Mouse (Mus musculus) intestine, embryonic 14.5 days (tissue): Measurements from ENCODE around the gene Coq8b. TPM values are rescaled to one million over a fixed set of nuclear protein-coding genes. Genes with fewer than 3 reads are reported as not detected.

Source experiments
- ATAC-seq: fragments of 200-750 bp; cut with Nextera tagmentation; replicated peaks from 2 replicates; pipeline ENCODE4 v1.8.0; 2017; ENCODE audit warnings: low read depth, moderate number of reproducible peaks, moderate TSS enrichment, moderate library complexity; ENCODE audit not compliant: low FRiP score, low TSS enrichment
- DNase-seq: peaks from one replicate; pipeline ENCODE4 v3.0.0-alpha.2; 2018; ENCODE audit warnings: low spot score
- H3K27ac ChIP-seq: fragments of 300-500 bp; sonication (generic); 2 replicates; pipeline ENCODE4 v1.5.1; 2014; ENCODE audit warnings: low read depth, mild to moderate bottlenecking, control low read depth
- H3K27me3 ChIP-seq: fragments of 300-500 bp; sonication (generic); replicated peaks from 2 replicates; pipeline ENCODE4 v1.6.1; 2014; ENCODE audit warnings: low read length, control low read depth; ENCODE audit not compliant: control insufficient read depth, insufficient read depth
- H3K36me3 ChIP-seq: fragments of 300-500 bp; sonication (generic); 2 replicates; pipeline ENCODE4 v1.6.1; 2014; ENCODE audit warnings: low read length, control low read depth; ENCODE audit not compliant: control insufficient read depth, insufficient read depth
- H3K4me1 ChIP-seq: fragments of 300-500 bp; sonication (generic); replicated peaks from 2 replicates; pipeline ENCODE4 v1.6.1; 2014; ENCODE audit warnings: low read length, control low read depth, mixed read lengths; ENCODE audit not compliant: control insufficient read depth, insufficient read depth
- H3K4me2 ChIP-seq: fragments of 300-500 bp; sonication (generic); 2 replicates; pipeline ENCODE4 v1.6.1; 2014; ENCODE audit warnings: low read length
- H3K4me3 ChIP-seq: fragments of 300-500 bp; sonication (generic); 2 replicates; pipeline ENCODE4 v1.5.1; 2014; ENCODE audit warnings: low read depth, low read length, control low read depth, mixed read lengths
- H3K9ac ChIP-seq: fragments of 300-500 bp; sonication (generic); 2 replicates; pipeline ENCODE4 v1.6.1; 2014; ENCODE audit warnings: mild to moderate bottlenecking, low read length
- H3K9me3 ChIP-seq: fragments of 300-500 bp; sonication (generic); 2 replicates; pipeline ENCODE4 v1.6.1; 2016; ENCODE audit warnings: low read length, control low read depth; ENCODE audit not compliant: control insufficient read depth
- WGBS: fragments of 180-500 bp; shearing (Covaris S2); extraction: QIAGEN DNeasy Blood & Tissue Kit; methylation state at CpG from one replicate; pipeline ENCODE4 v1.1.7; 2014; 5-methylcytosine and 5-hydroxymethylcytosine counted together
- polyA plus RNA-seq: library from polyadenylated mRNA; unstranded; fragments of >200 nt; fragmentation: Nextera tagmentation; extraction: Ambion mirVana; gene quantifications from 2 replicates; pipeline ENCODE4 v1.2.1, GENCODE M21; 2014

The Coq8b gene
- polyA plus RNA-seq, 1 experiment from 2014 or later: 18.0 TPM

DNA sequence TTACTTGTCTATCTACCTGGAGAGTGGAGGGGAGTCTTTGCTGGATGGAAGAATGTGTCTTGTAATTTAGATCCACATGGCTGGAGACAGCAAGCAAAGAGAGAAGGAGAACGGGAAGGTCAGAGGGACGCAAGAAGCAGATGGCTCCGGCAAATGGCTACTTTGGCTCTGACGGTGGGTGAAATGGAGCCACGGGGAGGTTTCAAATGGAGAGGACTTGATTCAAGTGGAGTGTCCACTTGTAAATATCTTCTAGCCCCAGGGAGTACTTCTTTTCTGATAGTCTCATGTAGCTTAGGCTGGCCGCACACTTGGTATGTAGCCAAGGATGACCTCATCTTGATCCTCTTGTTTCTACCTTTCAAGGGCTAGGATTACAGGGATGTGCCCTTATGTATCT is 66.0 kb downstream of the Coq8b start:
- ATAC-seq (no peak), DNase-seq (no peak)
- Histone ChIP-seq H3K4me2 (no peak overlapping the region), H3K4me1 (peaks cover 4% of the 10 kb centered on the region; the same call in 1 of the 2 replicates), H3K4me3 (no peak overlapping the region), H3K9ac (no peak overlapping the region), H3K27ac (0 out of 2 replicates have a peak overlapping the region, but pooled peaks have one; percentile 6), H3K9me3 (no peaks in the 10 kb centered on the region), H3K36me3 (no peaks in the 10 kb centered on the region), H3K27me3 (no peaks in the 10 kb centered on the region)
- WGBS: 86% methylated on average over 6 of the region's 6 CpGs

DNA sequence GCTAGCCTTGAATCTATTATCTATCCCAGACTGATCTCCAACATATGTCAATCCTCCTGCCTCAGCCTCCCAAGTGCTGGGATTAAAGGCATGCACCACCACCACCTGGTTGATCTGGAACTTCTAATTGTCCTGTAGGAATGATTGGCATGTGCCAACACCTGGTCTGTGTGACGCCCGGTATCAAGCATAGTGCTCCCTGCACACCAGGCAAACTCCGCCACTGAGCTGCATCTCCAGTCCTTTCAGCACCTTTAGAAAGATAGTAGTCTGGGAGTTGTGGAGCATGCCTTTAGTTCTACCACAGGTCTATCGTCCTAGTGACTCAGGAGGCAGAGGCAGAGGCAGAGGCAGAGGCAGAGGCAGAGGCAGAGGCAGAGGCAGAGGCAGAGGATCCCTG is 67.5 kb downstream of the Coq8b start:
- DNase-seq (no peak), ATAC-seq (no peak)
- WGBS: 86% methylated on average over 4 of the region's 4 CpGs
- Histone ChIP-seq H3K27me3 (no peaks in the 10 kb centered on the region), H3K9me3 (no peaks in the 10 kb centered on the region), H3K9ac (no peak overlapping the region), H3K4me2 (no peak overlapping the region), H3K4me1 (peaks cover 4% of the 10 kb centered on the region; the same call in 1 of the 2 replicates), H3K4me3 (no peak overlapping the region), H3K27ac (no peak overlapping the region), H3K36me3 (peaks cover 8% of the 10 kb centered on the region)

DNA sequence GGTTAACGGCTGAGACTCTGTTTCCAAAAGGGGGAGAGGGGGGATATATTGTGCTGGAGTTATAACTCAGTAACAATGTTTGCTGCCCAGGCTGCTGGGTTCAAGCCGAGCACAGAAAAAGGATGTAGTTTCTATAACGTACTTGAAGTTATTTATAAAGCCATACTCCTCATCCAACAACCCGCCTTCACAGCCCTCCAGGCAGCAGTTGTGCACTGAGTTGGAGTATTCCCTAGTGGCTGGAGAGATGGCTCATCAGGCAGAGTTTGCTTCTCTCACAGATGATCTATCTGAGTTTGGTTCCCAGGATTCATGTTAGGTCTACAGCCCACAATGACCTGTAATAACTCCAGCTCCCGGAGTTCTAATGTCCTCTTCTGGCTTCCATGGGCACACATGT is 68.0 kb downstream of the Coq8b start:
- Histone ChIP-seq H3K4me2 (no peak overlapping the region), H3K4me3 (no peak overlapping the region), H3K9ac (no peak overlapping the region), H3K27ac (no peak overlapping the region), H3K4me1 (peaks cover 4% of the 10 kb centered on the region; the same call in 1 of the 2 replicates), H3K27me3 (no peaks in the 10 kb centered on the region), H3K9me3 (no peaks in the 10 kb centered on the region), H3K36me3 (peaks cover 13% of the 10 kb centered on the region)
- WGBS: 54% methylated on average over 5 of the region's 5 CpGs
- DNase-seq (no peak), ATAC-seq (no peak)

- H3K4me3 ChIP-seq: no peak overlapping the region
- WGBS: 12% methylated on average over 11 of the region's 11 CpGs
- ATAC-seq: 0 out of 2 replicates have a peak, but pooled peaks have one; percentile 18
- H3K9me3 ChIP-seq: no peaks in the 10 kb centered on the region
- H3K4me1 ChIP-seq: peaks cover 4% of the 10 kb centered on the region; the same call in 1 of the 2 replicates
- H3K4me2 ChIP-seq: no peak overlapping the region
- peak; percentile 79 for DNase-seq
- H3K27me3 ChIP-seq: no peaks in the 10 kb centered on the region
- no peak overlapping the region for H3K9ac ChIP-seq
- H3K36me3 ChIP-seq: peaks cover 24% of the 10 kb centered on the region
- no peak overlapping the region for H3K27ac ChIP-seq
Observed at GRCm38 (mm10) chr7:27302172-27302571, 69.3 kb downstream of the Coq8b start.

- 84% methylated on average over 17 of the region's 17 CpGs for WGBS
- no peak for ATAC-seq
Observed at GRCm38 (mm10) chr7:27305091-27305730, 72.4 kb downstream of the Coq8b start.

DNA sequence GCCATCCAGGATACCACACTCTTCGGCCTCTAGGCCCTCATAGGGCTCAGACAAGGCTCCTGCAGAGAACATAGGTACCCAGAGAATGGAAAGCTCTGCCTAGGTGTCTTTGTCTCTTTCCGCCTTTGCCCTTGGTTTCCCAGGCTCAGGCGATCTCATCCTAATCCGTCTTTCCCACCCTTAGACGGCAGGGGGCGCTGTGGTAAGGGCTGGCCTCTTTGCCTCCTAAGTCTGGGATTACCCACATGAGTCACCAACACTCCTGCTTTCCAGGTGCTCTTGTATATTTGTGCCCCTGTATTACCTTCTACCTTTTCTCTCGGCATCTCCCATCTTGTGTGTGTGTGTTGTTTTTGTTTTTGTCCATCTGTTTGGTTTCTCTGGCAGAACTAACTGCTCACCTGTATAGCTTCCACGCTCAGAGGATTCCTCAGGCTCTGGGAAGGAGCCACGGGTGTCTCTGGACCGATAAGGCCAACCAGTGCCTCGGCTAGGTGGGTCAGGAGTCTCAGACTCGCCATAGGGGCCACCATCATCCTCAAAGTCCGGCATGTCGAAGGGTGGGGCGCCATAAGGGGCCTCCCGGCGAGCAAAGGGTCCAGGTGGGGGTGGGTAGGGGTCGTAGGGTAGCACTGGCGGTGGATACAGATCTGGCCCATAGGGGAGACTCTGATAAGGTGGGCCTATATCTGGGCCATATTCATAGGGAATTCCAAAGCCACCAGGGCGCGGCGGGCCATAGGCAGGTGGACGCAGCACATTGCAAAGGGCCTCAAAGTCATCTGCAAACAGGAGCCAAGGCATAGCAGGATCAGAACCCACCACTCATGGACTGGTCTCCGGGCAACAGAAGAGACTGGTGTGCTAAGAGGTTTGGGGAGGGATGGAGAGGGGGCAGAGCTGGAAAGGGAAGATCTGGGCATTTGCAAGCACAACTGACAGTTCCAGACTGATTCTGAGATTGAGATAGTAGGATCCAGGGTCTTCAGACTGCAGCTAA is 73.6 kb downstream of the Coq8b start:
- no peaks in the 10 kb centered on the region for H3K9me3 ChIP-seq
- no peaks in the 10 kb centered on the region for H3K27me3 ChIP-seq
- 75% methylated on average over 24 of the region's 24 CpGs for WGBS
- DNase-seq: no peak
- H3K36me3 ChIP-seq: peaks cover 28% of the 10 kb centered on the region
- peaks cover 8% of the 10 kb centered on the region; the same call in 1 of the 2 replicates for H3K4me1 ChIP-seq
- no peak overlapping the region for H3K4me3 ChIP-seq
- no peak overlapping the region for H3K4me2 ChIP-seq
- no peak overlapping the region for H3K9ac ChIP-seq
- no peak for ATAC-seq
- H3K27ac ChIP-seq: no peak overlapping the region

More at GRCm38 (mm10) chr7:27305091-27305730, 72.4 kb downstream of the Coq8b start:
- peaks cover 4% of the 10 kb centered on the region; the same call in 1 of the 2 replicates for H3K4me1 ChIP-seq
- H3K4me2 ChIP-seq: no peak overlapping the region
- H3K36me3 ChIP-seq: peaks cover 28% of the 10 kb centered on the region
- H3K27ac ChIP-seq: no peak overlapping the region
- H3K9me3 ChIP-seq: no peaks in the 10 kb centered on the region
- H3K27me3 ChIP-seq: no peaks in the 10 kb centered on the region
- no peak overlapping the region for H3K4me3 ChIP-seq
- H3K9ac ChIP-seq: no peak overlapping the region
- no peak for DNase-seq

GRCm38 (mm10) chr7:27307551-27307950 is 74.7 kb downstream of the Coq8b start:
- Histone ChIP-seq H3K4me3 (no peak overlapping the region), H3K4me2 (no peak overlapping the region), H3K9ac (no peak overlapping the region), H3K27ac (no peak overlapping the region), H3K4me1 (peaks cover 8% of the 10 kb centered on the region; the same call in 1 of the 2 replicates), H3K36me3 (peaks cover 31% of the 10 kb centered on the region), H3K27me3 (no peaks in the 10 kb centered on the region), H3K9me3 (no peaks in the 10 kb centered on the region)
- no peak for ATAC-seq
- WGBS: 69% methylated on average over 9 of the region's 9 CpGs
- DNase-seq: no peak
